In genomic region chr4:43979746-43980145, GRCm38 (mm10) we compare ENCODE assay signal across 11 mouse cellular contexts. TPM values are rescaled to one million over a fixed set of nuclear protein-coding genes. Genes with fewer than 3 reads are reported as not detected.
DNase-seq lines count a peak whose midpoint lies in the region; ATAC-seq and TF ChIP-seq lines count a peak whose summit lies in the region.
"Had no signal": no experiment of that assay in that cellular context is flagged by ENCODE, and none has a peak within 500 bp of the region (broad histone marks: within the 10 kb centered on the region; RNA-seq: fewer than 3 reads in every experiment).

No protein-coding gene starts in this region.

- 0 out of 2 replicates have a peak, but pooled peaks cover 2% of the 10 kb centered on the region for H3K27me3 ChIP-seq in heart, embryonic 11.5 days (ENCODE audit: control insufficient read depth, insufficient read depth, low read length)
- no peaks in the 10 kb centered on the region for H3K27me3 ChIP-seq in limb, embryonic 14.5 days (ENCODE audit: control insufficient read depth, insufficient read depth, low read length)
- H3K27me3 ChIP-seq: stomach, embryonic 15.5 days had no signal

- no peak for ATAC-seq in heart, embryonic 11.5 days (replicated peaks; ENCODE audit: insufficient number of reproducible peaks, low FRiP score, low TSS enrichment)
- no peak for ATAC-seq in limb, embryonic 14.5 days (ENCODE audit: low FRiP score, low read depth)
- ATAC-seq in megakaryocyte, adult 5-6 weeks (ENCODE audit: poor library complexity, severe bottlenecking) = no peak

- no peaks in the 10 kb centered on the region for H3K36me3 ChIP-seq in heart, embryonic 11.5 days (ENCODE audit: control insufficient read depth, insufficient read depth, low read length)
- 0 out of 2 replicates have a peak, but pooled peaks cover 1% of the 10 kb centered on the region for H3K36me3 ChIP-seq in limb, embryonic 14.5 days (ENCODE audit: control insufficient read depth, insufficient read depth, low read length)
- H3K36me3 ChIP-seq: stomach, embryonic 15.5 days had no signal

- H3K9ac ChIP-seq in heart, embryonic 11.5 days (ENCODE audit: low read depth, low read length) = no peak overlapping the region
- no peak overlapping the region for H3K9ac ChIP-seq in limb, embryonic 14.5 days (ENCODE audit: low read depth, low read length, severe bottlenecking)
- H3K9ac ChIP-seq: stomach, embryonic 15.5 days had no signal

- no peaks in the 10 kb centered on the region for H3K9me3 ChIP-seq in heart, embryonic 11.5 days (replicated peaks; ENCODE audit: control insufficient read depth, low read length)
- no peaks in the 10 kb centered on the region for H3K9me3 ChIP-seq in limb, embryonic 14.5 days (ENCODE audit: control insufficient read depth, low read length)
- H3K9me3 ChIP-seq: stomach, embryonic 15.5 days had no signal

- 91% methylated on average over 3 of the region's 3 CpGs for WGBS in heart, embryonic 11.5 days (ENCODE audit: insufficient replicate concordance)
- WGBS in limb, embryonic 14.5 days = 69% methylated on average over 3 of the region's 3 CpGs

- no peak overlapping the region for H3K4me3 ChIP-seq in heart, embryonic 11.5 days (ENCODE audit: low read depth, low read length)
- H3K4me3 ChIP-seq in limb, embryonic 14.5 days (replicated peaks; ENCODE audit: low read length) = no peak overlapping the region
- H3K4me3 ChIP-seq: stomach, embryonic 15.5 days had no signal

- H3K4me1 ChIP-seq in heart, embryonic 11.5 days (ENCODE audit: control insufficient read depth, insufficient read depth, low read length) = peaks cover 13% of the 10 kb centered on the region
- H3K4me1 ChIP-seq in limb, embryonic 14.5 days (ENCODE audit: control insufficient read depth, insufficient read depth, low read length) = peaks cover 27% of the 10 kb centered on the region

- no peak for TF ChIP-seq POLR2A in limb, embryonic 14.5 days (IDR thresholded peaks at IDR 0.05; ENCODE audit: borderline replicate concordance, extremely low read depth, insufficient read depth, insufficient read length)

- H3K27ac ChIP-seq in heart, embryonic 11.5 days (ENCODE audit: low read depth, low read length) = no peak overlapping the region
- no peak overlapping the region for H3K27ac ChIP-seq in limb, embryonic 14.5 days (replicated peaks; ENCODE audit: low read depth, low read length)

- H3K4me2 ChIP-seq in heart, embryonic 11.5 days = no peak overlapping the region
- no peak overlapping the region for H3K4me2 ChIP-seq in limb, embryonic 14.5 days (replicated peaks; ENCODE audit: low read depth, low read length, severe bottlenecking)
- H3K4me2 ChIP-seq: stomach, embryonic 15.5 days had no signal

- peak; percentile 64 for DNase-seq in heart, postnatal 4 days
- peak; percentile 67 for DNase-seq in Muller cell, postnatal 12 days (ENCODE audit: inconsistent ontology term)
- peak; percentile 79 for DNase-seq in cerebellum, adult 9-10 months
- DNase-seq in kidney, postnatal 14 days = peak; percentile 67
- peak; percentile 66 for DNase-seq in limb, embryonic 14.5 days (ENCODE audit: low spot score)
- no peak for DNase-seq in thymus, postnatal 4 days

RNA-seq across cellular contexts. Expression of gene Ccin, which starts 3.5 kb away (rescaled TPM):
- under 1 TPM; 0.26 to 0.47 TPM for total RNA-seq in heart, postnatal 4 days (2021)
- polyA plus RNA-seq in heart, embryonic 11.5 days (2014; fragmentation: Nextera tagmentation; extraction: Ambion mirVana) = not detected in 2 replicates
- polyA plus RNA-seq in limb, embryonic 14.5 days (2012; rRNA removed) = 0.36 and 0.44 TPM in 2 replicates
- 0.10 TPM in 1 of 2 replicates, not detected in the other for polyA plus RNA-seq in limb, embryonic 14.5 days (2014; fragmentation: Nextera tagmentation; extraction: Ambion mirVana)
- 0.09 TPM in 1 of 2 replicates, not detected in the other for total RNA-seq in megakaryocyte, adult 5-6 weeks (2015)
- total RNA-seq in megakaryocyte, adult 5-6 weeks (2017) = 0.26 and 0.37 TPM in 2 replicates
- polyA plus RNA-seq: embryonic facial prominence, embryonic 11.5 days; lung, embryonic 16.5 days; stomach, embryonic 15.5 days had no signal

RNA-seq across cellular contexts. Expression of gene Glipr2, which starts 22.5 kb away (rescaled TPM):
- total RNA-seq in heart, postnatal 4 days (2021) = 10 to 100 TPM; 31.0 to 32.9 TPM
- 112 and 136 TPM in 2 replicates for polyA plus RNA-seq in heart, embryonic 11.5 days (2014; fragmentation: Nextera tagmentation; extraction: Ambion mirVana)
- polyA plus RNA-seq in limb, embryonic 14.5 days (2012; rRNA removed) = 67.0 and 71.9 TPM in 2 replicates
- polyA plus RNA-seq in limb, embryonic 14.5 days (2014; fragmentation: Nextera tagmentation; extraction: Ambion mirVana) = 108 and 121 TPM in 2 replicates
- 147 and 149 TPM in 2 replicates for total RNA-seq in megakaryocyte, adult 5-6 weeks (2015)
- total RNA-seq in megakaryocyte, adult 5-6 weeks (2017) = 224 and 228 TPM in 2 replicates

RNA-seq across cellular contexts. Expression of gene Clta, which starts 24.5 kb away (rescaled TPM):
- 100 to 1,000 TPM; 108 TPM for total RNA-seq in heart, postnatal 4 days (2021)
- 157 and 162 TPM in 2 replicates for polyA plus RNA-seq in heart, embryonic 11.5 days (2014; fragmentation: Nextera tagmentation; extraction: Ambion mirVana)
- polyA plus RNA-seq in limb, embryonic 14.5 days (2012; rRNA removed) = 278 and 361 TPM in 2 replicates
- polyA plus RNA-seq in limb, embryonic 14.5 days (2014; fragmentation: Nextera tagmentation; extraction: Ambion mirVana) = 252 and 264 TPM in 2 replicates
- total RNA-seq in megakaryocyte, adult 5-6 weeks (2015) = 387 and 421 TPM in 2 replicates
- total RNA-seq in megakaryocyte, adult 5-6 weeks (2017) = 615 and 637 TPM in 2 replicates

Comparison
In these comparisons a context has a peak if more than half of its experiments do, and no peak if none do; other contexts are left out.
1. RNA of gene Glipr2, which starts 22.5 kb away (total RNA-seq): 147 to 228 TPM in megakaryocyte, adult 5-6 weeks; 31.0 to 32.9 TPM in heart, postnatal 4 days; every median in the first group is over 4 times any median in the second.